Mouse (Mus musculus) liver, embryonic 14.5 days (tissue): ENCODE measurements around the gene Rpusd2. TPM values are rescaled to one million over a fixed set of nuclear protein-coding genes. Genes with fewer than 3 reads are reported as not detected.

Experiments used
- ATAC-seq: fragments of 200-750 bp; cut with Nextera tagmentation; 2 replicates; pipeline ENCODE4 v1.8.0; 2017; ENCODE audit warnings: moderate number of reproducible peaks, mild to moderate bottlenecking, moderate library complexity; ENCODE audit not compliant: insufficient read depth
- DNase-seq, 3 experiments: peaks; one replicate each; pipeline ENCODE4 v3.0.0-alpha.2; 2012 to 2013; ENCODE audit warnings: low read depth in 3 of 3, low spot score in 3 of 3
- H3K27ac ChIP-seq: fragments of 300-500 bp; sonication (generic); 2 replicates; pipeline ENCODE4 v1.5.1; 2014; ENCODE audit warnings: moderate library complexity, mild to moderate bottlenecking, control low read depth, inconsistent platforms
- H3K27me3 ChIP-seq: fragments of 300-500 bp; sonication (generic); 2 replicates; pipeline ENCODE4 v1.6.1; 2014; ENCODE audit warnings: mild to moderate bottlenecking, low read length, moderate library complexity; ENCODE audit not compliant: control insufficient read depth, insufficient read depth
- H3K36me3 ChIP-seq: fragments of 300-500 bp; sonication (generic); replicated peaks from 2 replicates; pipeline ENCODE4 v1.6.1; 2014; ENCODE audit warnings: low read depth; ENCODE audit not compliant: control insufficient read depth, insufficient read depth
- H3K4me1 ChIP-seq, 2 experiments: fragments of 200-500 bp in 1 of 2; fragments of 300-500 bp in 1 of 2; sonication (generic) in 1 of 2; replicated peaks; 2 replicates each; pipeline ENCODE4 v1.6.1; 2012 to 2014; ENCODE audit warnings: antibody characterized with exemption in 1 of 2, inconsistent platforms in 1 of 2, low read length in 1 of 2; ENCODE audit not compliant: control insufficient read depth in 2 of 2, insufficient read depth in 2 of 2
- H3K4me2 ChIP-seq: fragments of 300-500 bp; sonication (generic); 2 replicates; pipeline ENCODE4 v1.6.1; 2014; ENCODE audit warnings: low read depth, mild to moderate bottlenecking, control low read depth, moderate library complexity
- H3K4me3 ChIP-seq, 2 experiments: fragments of 200-500 bp in 1 of 2; fragments of 300-500 bp in 1 of 2; sonication (generic) in 1 of 2; 2 replicates each; pipeline ENCODE4 v1.5.1; 2012 to 2014; ENCODE audit warnings: low read depth in 2 of 2, low read length in 2 of 2, mild to moderate bottlenecking in 2 of 2, control low read depth in 1 of 2, inconsistent platforms in 1 of 2, moderate library complexity in 1 of 2; ENCODE audit not compliant: insufficient read depth in 1 of 2
- H3K9ac ChIP-seq: fragments of 300-500 bp; sonication (generic); replicated peaks from 2 replicates; pipeline ENCODE4 v1.6.1; 2014; ENCODE audit warnings: mild to moderate bottlenecking, control low read depth, moderate library complexity
- H3K9me3 ChIP-seq: fragments of 300-500 bp; sonication (generic); 2 replicates; pipeline ENCODE4 v1.6.1; 2016; ENCODE audit warnings: low read length, mixed read lengths; ENCODE audit not compliant: control insufficient read depth
- CTCF ChIP-seq: IDR thresholded peaks from 2 replicates; pipeline ENCODE4 v1.5.1; 2016; ENCODE audit warnings: antibody characterized with exemption, low read depth, control low read depth
- EP300 ChIP-seq: IDR thresholded peaks from 2 replicates; pipeline ENCODE4 v1.6.1; 2016; ENCODE audit warnings: antibody characterized with exemption, low read depth
- WGBS: fragments of 180-500 bp; shearing (Covaris S2); extraction: QIAGEN DNeasy Blood & Tissue Kit; methylation state at CpG from one replicate; pipeline ENCODE4 v1.1.7; 2014; ENCODE audit not compliant: insufficient replicate concordance; 5-methylcytosine and 5-hydroxymethylcytosine counted together
- polyA plus RNA-seq, 2 experiments: library from polyadenylated mRNA; depleted of rRNA in 1 of 2; stranded (reverse) in 1 of 2; unstranded in 1 of 2; fragments of >200 nt; fragmentation: Nextera tagmentation in 1 of 2; extraction: Ambion mirVana in 1 of 2; gene quantifications; 2 replicates each; pipeline versions ENCODE4 v1.2.1 to v1.2.3; 2012 to 2014

The Rpusd2 gene
- polyA plus RNA-seq (2012; rRNA removed) (3.6 and 4.0 TPM in 2 replicates), polyA plus RNA-seq (2014; fragmentation: Nextera tagmentation; extraction: Ambion mirVana) (2.3 and 3.0 TPM in 2 replicates)

GRCm38 (mm10) chr2:119034656-119035396, at the start of gene Rpusd2:
Gene Rpusd2 (plus strand): TSS chr2:119034790.
- Histone ChIP-seq H3K4me3 (peak within 1 kb of the TSS; percentile 70 to 91), H3K27ac (peak within 1 kb of the TSS; percentile 67), H3K4me1 (peaks cover 4 to 6% of the 10 kb centered on the region in 2 experiments; a peak in 3 of 4 replicates), H3K9me3 (no peaks in the 10 kb centered on the region), H3K27me3 (no peaks in the 10 kb centered on the region), H3K4me2 (peak within 1 kb of the TSS; percentile 78), H3K36me3 (peaks cover 19% of the 10 kb centered on the region), H3K9ac (peak within 1 kb of the TSS; percentile 85)
- peak; percentile 94 for ATAC-seq
- TF ChIP-seq EP300 (no peak), CTCF (peak; percentile 65)
- under 1% methylated on average over 49 of the region's 49 CpGs for WGBS
- peak; percentile 96 to 98 (median 96) for DNase-seq

- WGBS = 53% methylated on average over 5 of the region's 5 CpGs
Observed at GRCm38 (mm10) chr2:118995490-118995889, 39.1 kb upstream of the Rpusd2 start.

DNA sequence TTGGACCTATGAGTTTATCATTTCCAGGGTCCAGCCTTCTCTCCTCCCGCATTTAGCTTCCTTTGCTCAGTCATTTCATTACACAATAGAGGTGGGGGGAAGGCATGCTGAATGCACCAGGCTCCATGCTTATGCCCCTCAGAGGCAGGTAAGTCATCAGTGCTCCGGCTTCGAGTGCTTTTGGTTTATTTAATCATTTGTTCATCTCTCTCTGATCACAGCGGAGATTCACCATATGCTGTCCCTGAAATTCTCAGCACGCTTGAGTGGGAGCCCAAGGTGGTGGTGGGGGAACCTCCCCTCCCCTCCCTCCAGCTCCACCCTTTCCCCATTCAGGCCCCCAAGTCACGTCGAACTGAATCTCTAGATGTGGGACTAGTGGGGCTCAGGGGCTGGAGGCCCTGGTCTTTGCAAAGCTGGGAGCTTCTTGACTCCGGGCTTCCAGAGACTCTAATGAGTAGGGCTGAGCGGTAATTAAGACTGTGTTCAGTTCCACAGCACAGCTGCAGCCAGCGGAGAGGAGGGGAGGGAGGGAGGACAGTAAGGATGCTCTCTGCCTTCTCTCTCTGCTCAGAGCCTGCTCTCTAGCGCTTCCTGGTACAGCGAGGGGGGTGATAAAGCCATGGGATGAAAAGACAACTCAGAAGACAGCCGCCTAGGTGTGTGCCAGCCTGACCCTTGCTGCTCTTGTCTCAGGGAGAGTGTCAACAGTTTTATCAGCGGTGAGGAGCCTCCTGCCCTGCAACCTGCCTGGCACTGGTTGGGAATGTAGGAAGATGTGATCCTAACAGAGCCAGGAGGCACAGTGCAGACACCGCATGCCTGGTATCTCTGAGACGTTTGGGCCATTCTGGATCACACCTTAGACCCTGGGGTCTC, 38.4 kb upstream of the Rpusd2 start:
- 48% methylated on average over 16 of the region's 16 CpGs for WGBS

More at GRCm38 (mm10) chr2:118995490-118995889, 39.1 kb upstream of the Rpusd2 start:
- H3K9me3 ChIP-seq = no peaks in the 10 kb centered on the region
- ATAC-seq = no peak
- no peak for DNase-seq
- no peak overlapping the region for H3K9ac ChIP-seq
- no peaks in the 10 kb centered on the region for H3K36me3 ChIP-seq
- no peak overlapping the region for H3K4me3 ChIP-seq
- no peak overlapping the region for H3K4me2 ChIP-seq
- peaks cover 12% of the 10 kb centered on the region for H3K27me3 ChIP-seq
- TF ChIP-seq CTCF = no peak
- TF ChIP-seq EP300 = no peak
- H3K27ac ChIP-seq = no peak overlapping the region
- no peaks in the 10 kb centered on the region for H3K4me1 ChIP-seq

GRCm38 (mm10) chr2:118996798-118997105, 37.8 kb upstream of the Rpusd2 start:
- H3K36me3 ChIP-seq = no peaks in the 10 kb centered on the region
- no peak overlapping the region for H3K4me2 ChIP-seq
- no peaks in the 10 kb centered on the region for H3K4me1 ChIP-seq
- H3K9ac ChIP-seq = no peak overlapping the region
- ATAC-seq (no peak), DNase-seq (no peak)
- TF ChIP-seq CTCF = no peak
- no peak for TF ChIP-seq EP300
- H3K4me3 ChIP-seq = no peak overlapping the region
- peaks cover 12% of the 10 kb centered on the region for H3K27me3 ChIP-seq
- WGBS = 57% methylated on average over 1 of the region's 1 CpGs
- H3K9me3 ChIP-seq = no peaks in the 10 kb centered on the region
- H3K27ac ChIP-seq = no peak overlapping the region

More for the DNA sequence above, 38.4 kb upstream of the Rpusd2 start:
- H3K36me3 ChIP-seq = no peaks in the 10 kb centered on the region
- DNase-seq (no peak), ATAC-seq (no peak)
- H3K4me3 ChIP-seq = no peak overlapping the region
- H3K27ac ChIP-seq = no peak overlapping the region
- no peaks in the 10 kb centered on the region for H3K9me3 ChIP-seq
- H3K4me2 ChIP-seq = no peak overlapping the region
- peaks cover 12% of the 10 kb centered on the region for H3K27me3 ChIP-seq
- TF ChIP-seq CTCF = no peak
- no peak for TF ChIP-seq EP300
- H3K9ac ChIP-seq = no peak overlapping the region
- H3K4me1 ChIP-seq = no peaks in the 10 kb centered on the region
